Mouse (Mus musculus) ovary, postnatal 36 days (tissue): ENCODE data around the gene Dnmt3a.
A peak's percentile ranks its signal among the peaks of the same experiment; 100 is the strongest.

ENCODE experiments used
- DNase-seq: peaks from one replicate; pipeline ENCODE4 v3.0.0; 2022; ENCODE audit warnings: low spot score, mixed read lengths

Dnmt3a gene

DNA sequence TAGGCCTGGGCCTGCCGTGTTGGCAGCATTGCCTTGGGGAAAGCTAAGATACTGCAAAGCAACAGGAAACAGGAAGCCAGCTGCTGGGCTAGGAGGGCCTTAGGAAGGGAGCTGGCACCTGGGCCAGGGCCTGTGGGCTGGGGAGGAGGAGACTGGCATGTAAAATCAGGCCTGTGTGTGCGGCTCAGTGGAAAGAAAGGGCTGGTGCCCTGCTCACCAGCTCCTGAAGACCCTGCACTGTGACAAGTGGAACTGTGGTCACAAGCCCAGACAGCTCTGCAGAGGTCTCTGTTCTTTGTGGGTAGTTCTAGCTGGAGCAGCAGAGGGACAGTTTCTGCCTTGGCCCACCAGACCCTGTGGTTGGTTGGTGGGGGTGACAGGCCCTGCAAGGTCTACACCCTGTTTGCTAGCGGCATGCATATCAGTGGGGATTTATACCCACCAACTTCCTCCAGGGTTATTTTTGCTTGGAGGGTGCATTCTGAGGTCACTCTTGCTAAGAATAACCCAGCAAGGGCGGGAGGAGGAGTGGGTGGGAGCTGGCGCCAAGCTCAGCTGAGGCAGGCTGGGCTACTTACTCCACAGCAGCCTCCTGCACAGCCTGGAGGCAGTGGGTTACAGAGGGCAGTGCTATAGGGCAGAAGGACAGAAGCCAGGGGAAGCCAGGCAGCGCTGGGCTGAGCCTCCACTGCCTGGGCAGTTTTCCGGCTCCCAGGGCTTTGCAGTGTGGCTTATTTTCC is 50.1 kb downstream of the Dnmt3a start:
- DNase-seq, result peak; percentile 61

DNA sequence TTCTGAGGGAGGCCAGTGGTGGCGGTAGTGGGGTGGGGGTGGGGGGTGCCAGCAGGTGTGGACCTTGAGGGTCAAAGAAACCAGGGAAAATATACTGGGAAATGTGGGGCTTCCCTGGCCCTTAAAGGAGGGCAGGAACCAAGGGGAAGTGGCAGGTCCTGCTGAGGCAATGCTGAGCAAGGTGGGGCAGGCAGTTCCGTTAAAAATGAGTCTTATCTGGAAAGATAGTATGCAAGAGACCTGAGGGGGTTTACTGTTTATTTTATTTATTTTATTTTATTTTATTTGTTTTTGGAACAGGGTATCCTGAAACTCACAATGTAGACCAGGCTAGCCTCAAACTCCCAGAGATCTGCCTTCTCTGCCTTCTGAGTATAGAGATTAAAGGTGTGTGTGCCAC is 50.9 kb downstream of the Dnmt3a start:
- no peak for DNase-seq

DNA sequence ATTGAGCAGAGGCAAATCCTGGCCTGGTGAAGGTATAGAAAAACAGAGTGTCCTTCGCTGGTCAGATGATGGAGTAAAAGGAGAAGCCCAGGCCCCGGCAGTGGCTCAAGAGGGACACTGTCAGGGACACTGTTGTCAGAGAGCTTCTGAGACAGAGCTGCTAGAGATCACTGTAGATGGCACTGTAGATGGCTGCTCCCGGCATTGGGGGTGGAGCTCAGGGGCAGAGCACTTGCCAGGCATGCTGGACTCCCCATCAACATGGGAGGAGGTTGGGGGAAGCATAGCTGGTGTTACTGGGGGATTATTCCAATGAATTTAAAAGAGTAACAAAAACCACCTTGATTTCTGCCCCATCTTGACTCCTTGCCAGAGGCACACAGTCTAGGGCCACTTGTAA is 51.4 kb downstream of the Dnmt3a start:
- DNase-seq, result no peak

DNA sequence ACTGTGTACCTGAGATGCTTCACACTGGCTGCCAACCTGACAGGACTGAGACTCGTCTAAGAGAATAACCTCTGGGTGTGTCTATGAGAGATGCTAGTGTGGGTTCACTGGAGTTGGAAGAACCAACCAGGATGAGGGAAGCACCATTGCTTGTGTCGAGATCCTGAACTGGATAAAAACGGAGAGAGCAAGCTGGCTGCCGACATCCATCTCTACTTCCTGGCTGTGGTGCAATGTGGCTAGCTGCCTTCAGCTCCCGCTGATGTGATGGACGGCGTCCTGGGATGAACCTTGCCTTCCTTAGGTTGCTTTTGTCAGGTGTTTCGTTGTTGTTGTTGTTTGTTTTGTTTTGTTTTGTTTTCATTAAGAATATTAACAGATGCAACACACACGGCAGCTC is 52.0 kb downstream of the Dnmt3a start:
- no peak for DNase-seq

DNA sequence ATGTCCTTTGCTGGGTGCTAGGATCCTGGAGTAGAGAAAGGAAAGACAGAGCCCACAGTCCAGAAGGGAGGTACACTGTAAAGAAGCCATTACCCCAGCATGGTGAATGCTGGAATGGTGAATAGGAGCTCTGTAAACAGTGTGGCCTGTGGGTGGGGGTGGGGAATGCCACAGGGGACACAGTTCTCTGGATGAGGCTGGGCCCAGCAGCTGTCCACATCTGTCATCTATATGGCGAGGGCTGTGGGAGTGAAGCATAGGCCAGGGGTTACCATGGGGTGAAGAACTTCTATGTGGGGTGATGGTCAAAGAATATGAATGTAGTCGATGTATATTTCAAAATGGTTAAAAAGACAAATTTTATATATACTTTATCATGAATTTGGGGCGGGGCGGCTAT is 52.9 kb downstream of the Dnmt3a start:
- DNase-seq, result no peak

DNA sequence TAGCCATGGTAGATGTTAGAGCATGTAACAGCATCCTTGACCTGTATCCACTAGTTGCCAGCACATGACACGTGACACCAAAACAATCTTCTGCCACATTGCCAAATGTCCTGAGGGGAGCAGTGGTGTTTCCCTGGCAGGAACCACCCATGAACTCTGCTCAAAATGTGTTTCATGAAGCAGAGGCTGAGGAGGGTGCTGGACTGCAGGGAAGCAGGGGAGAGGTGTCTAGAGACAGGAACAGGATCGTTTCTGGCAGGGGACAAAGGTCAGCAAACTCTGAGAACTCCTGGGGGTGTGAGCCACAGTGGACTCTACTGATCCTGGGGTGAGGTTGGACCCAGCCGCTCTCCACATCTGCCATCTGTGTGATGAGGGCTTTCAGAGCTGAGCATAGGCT is 53.7 kb downstream of the Dnmt3a start:
- no peak for DNase-seq

DNA sequence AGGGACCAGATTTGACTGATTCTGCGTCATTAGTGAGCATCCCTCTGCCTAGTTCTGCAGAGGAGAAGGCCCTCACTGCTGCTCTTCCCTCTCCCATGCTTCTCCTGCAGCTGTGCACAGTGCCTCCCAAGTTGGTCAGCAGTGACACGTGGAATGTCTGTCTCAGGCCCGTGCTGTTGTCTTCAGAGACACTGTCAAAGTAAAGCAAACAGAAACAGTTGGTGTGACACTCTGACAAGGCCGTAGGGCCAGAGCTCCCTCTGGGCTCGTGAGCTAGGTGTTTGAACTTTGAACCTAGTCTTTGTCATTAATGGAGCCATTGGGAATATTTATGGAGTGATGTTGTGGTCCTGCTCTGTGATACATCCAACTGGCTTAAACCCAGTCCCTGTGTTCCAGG is 54.2 kb downstream of the Dnmt3a start:
- no peak for DNase-seq

DNA sequence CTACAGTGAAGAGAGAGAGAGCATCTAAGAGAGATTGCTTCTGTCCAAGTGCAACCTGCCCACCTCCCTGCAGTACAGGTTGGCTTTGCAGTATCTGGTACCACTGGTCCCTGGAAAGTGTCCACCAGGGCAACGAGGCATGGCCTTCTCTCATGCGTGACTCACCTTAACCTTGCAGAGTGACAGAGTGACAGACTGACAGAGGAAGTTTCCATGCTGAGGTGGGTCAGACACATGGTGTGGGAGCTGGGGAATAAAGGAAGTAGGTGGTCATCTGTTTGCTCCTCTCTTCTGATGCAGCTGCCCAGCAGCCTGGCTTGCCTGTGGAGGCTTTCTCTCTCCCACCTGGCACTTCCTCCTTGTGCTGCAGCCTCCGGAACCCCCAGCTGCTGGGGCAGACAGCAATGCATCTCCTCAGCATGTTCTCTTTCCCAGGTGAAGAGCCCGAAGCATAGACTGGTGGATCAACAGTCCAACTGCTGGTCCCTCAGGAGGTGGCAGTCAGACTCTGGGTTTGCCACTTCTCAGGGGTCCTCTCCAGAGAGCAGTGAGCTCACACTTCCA is 55.9 kb downstream of the Dnmt3a start:
- no peak for DNase-seq

DNA sequence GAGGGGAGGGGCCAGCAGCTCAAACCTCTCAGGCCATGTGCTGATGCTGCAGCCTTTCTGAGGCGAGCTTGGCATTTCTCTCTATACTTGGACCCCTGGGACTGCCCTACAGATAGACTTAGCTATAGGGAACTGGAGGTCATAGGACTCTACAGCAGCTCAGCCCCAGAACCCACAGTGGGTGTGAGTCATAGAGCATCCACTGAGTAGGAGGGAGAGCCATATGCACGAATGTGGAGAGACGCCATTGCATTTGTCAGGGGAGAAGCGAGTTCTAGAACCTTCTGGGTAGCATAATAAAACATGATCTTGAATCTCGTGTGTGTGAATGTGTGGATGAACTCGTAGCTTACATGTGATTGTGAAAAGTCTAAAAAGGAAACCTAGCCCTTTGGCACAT is 56.4 kb downstream of the Dnmt3a start:
- DNase-seq, result no peak

DNA sequence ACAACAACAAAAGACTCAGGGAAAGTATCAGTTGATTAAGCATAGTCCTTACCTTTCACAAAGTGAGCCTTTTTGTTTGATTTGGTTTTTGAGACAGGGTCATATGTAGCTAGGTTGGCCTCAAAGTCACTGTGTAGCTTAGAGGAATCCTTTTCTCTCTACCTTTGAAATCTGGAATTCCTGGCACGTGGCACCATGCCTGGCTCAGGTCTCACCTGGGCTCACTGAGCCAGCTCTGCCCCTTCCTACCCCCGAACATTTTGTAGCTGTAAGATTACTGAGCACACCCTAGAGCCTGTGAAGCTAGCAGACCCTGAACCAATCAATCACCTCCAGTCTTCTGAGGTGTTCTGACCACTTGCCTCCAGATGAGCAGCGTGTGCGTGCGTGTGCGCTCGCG is 58.4 kb downstream of the Dnmt3a start:
- no peak for DNase-seq

DNA sequence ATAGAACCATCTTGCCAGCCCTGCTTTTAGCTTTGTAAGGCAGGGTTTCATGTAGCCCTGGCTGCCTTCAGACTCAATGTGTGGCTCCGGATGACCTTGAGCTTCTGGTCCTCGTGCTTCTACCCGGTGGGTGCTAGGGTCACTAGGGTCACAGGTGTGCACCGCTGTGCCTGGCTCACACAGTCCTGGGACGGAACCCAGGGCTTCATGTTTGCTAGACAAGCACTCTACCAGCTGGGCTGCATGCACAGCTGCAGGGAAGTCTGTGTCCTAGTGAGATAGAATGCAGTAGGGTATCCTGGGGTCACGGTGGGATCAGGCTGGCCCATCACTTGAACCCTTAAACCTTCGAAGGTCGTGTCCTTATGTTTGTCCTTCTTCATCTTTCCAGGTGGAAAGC is 59.8 kb downstream of the Dnmt3a start:
- no peak for DNase-seq

DNA sequence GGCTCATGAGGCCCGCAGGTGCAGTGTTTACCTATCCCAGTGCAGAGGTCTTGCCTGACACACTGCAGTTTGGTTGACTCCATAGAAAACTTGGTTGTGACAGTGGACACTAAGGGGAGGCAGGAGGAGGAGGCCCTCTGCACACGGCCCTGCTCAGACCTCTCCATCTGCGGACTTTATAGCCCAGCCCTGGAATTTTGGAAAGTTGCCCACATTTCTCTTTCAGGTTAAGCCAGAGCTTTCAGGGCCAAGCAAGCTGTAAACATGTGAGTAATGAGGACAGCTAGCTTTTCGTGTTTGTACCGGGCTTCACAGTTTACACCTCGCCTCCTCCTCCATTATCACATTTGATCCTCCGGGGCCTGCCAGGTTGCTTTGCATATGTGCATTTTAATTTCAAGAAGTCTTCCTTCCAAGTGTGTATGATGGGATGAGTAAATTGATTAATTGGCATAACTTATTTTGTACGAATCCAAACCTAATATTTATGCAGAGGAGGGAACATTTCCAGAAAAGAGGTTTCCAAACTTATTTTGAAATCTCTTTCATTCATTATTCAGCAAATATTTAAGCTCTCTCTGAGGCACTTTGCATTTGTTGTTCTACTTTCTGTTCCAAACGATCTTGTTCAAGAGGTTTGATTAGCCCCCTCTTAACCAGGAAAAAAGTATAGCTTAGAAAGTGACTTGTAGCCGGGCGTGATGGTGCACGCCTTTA is 61.0 kb downstream of the Dnmt3a start:
- DNase-seq, result peak; percentile 38

DNA sequence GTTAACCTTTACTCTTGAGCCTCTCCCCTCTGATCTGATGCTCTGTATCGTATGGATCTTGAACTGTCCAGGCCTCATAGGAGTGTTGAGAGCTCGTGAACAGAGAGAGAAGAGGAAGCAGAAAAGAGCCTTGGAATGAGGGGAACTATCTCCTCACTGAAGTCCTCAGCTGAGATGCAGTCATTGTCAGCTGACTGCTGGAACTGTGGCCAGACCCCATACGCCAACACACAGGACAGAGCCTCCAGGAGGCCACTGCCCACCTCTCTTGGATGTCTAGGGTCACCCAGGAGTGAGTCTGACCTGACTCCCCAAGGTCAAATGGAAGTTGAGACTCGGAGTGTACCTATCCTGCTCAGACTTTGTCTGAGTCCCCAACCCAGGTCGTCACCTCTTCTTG is 62.3 kb downstream of the Dnmt3a start:
- no peak for DNase-seq

DNA sequence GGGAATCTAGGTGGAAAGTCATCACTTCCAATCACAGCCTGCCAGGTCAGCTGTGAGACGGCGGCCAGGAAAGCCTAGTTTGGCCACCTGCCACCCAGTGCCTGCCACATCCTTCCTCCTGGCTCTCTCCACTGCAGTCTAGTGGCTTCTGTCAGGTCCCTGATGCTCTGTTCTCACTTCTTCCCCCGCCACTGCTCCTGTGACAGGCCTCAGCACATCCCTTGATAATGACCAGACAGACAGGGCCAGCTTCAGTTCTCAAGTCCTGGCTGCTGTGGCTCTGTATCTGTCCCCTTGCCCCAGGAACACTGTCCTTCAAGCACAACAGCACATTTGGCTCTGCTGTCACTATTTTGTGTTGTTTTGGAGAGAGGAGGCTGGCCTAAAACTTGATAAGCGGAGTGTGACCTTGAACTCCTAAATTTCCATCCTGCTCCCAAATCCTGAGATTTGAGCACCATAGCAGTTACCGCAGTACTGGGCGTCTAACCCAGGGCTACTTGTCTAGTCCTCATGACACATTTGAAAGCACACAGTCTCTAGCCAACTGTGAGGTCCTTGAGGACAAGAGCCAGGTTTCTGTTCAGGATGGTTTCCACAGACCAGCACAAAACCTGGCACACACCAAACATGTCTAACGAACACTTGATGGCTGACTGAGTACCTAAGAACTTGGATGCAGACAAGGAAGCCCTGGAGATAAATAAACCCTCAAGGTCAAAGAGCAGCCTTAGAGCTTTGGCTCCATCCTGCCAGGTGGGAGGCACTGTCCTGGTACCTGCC is 63.1 kb downstream of the Dnmt3a start:
- DNase-seq, result peak; percentile 48

DNA sequence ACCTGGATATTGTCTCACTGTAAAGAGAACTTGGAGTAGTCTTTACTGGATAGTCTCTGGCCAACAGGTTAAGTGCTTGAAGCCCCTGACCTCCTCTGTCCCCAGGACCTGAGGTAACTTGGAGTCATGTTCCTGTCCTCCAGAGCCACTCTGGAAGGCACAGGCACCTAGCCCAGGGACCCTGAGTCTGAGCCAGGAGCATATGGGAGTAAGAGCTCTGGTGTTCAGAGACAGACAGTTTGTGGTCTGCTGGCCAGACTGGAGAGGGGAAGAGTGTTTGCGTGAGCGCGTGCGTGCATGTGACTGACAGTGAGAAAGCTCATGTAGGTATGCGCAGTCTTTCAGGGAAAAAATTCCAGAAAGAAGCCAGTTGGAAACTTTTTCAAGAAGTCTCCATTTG is 64.2 kb downstream of the Dnmt3a start:
- no peak for DNase-seq

DNA sequence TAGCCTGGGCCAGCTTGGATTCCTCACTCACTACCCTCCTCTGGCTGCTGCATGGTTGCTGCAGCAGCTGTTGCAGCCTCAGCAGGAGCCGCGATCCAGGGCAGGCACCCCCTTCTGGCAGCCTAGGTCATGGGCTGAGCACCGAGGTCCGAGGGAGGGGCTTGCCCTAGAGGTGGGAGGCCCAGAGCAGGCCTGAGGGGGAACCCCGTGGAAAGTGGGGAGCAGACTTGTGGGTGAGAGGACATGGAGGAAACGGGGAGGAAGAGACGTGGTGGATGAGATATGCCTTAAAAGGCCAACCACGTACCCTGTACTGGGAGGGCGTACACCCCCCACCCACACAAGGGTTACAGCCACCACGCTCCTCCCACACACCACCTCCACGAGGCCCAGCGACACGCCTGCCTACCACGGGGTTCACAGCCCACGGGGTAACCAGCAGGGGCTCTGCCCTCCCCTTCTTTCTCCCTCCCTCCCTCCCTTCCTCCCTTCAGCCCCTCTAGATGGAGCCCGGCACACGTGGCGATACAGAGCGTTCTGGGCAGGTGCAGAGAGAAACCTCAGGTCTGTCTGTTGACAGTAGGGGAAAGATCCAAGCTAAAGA is 65.2 kb downstream of the Dnmt3a start:
- no peak for DNase-seq

DNA sequence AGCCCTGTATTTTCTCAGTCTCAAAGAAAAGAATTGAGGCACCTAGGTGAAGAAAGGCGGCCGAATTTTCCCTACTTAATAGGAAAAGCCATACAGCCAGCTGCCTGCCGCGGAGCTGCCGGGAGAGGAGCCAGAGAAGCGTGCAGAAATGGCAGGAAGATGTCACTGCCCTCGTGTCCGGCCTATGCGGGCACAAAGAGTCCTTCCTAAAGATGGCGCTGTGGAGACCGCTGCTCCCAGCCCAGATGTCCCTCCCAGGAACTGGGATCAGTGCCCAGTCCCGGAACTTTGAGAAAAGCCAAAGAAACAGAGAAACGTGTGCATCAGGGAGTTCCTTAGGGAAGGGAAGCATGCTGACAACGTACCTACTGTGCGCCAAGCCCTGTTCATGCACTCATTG is 65.8 kb downstream of the Dnmt3a start:
- DNase-seq, result peak; percentile 68

DNA sequence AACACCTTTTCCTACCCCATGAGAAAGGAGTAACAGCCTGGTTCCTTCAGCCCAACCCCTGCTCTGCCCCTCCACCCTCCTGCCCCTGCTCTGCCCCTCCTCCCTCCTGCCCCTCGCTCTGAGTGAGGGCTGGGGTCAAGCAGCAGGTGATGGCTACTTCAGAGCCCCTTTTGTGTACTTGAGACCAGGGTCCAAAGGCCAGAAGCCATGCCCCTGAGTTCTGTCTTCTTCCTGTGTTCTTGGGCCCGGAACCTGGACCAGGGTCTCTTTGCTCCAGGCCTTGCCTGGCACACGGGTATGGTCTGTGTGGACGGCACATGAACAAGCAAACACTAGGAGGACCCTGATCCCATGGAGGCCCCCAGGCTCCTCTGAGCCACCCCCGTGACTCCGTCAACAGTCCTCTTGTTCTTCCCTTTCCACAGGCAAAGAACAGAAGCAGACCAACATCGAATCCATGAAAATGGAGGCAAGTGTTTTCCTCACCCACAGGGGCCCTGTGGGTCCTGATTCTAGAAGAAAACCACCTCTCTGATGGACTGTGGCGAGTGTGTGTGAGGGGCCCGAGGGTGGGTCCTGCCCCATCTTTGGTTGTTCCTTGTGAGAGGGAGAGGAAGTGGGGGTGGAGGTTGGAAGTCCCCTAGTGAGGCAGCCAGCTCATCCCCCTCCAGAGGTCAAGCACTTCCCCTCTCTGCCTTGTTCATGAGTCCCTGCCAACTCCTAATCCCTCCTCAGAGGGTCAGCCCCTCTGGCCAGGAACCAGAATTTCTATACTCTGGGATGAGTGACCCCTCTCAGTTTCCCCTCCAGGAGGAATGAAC is 66.8 kb downstream of the Dnmt3a start:
- DNase-seq, result no peak

DNA sequence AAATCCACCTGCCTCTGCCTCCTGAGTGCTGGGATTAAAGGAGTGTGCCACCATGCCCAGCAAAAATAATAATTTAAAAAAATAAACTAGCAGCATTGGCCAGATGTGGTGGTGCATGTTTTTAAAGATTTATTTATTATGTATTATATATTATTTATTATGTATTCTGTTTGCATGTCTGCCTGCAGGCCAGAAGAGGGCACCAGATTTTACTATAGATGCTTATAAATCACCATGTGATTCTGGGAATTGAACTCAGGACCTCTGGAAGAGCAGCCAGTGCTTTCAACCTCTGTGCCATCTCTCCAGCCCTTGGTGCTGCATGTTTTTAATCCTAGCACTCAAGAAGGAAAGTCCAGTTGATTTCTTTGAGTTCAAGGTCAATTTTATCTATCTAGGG is 69.7 kb downstream of the Dnmt3a start:
- no peak for DNase-seq

DNA sequence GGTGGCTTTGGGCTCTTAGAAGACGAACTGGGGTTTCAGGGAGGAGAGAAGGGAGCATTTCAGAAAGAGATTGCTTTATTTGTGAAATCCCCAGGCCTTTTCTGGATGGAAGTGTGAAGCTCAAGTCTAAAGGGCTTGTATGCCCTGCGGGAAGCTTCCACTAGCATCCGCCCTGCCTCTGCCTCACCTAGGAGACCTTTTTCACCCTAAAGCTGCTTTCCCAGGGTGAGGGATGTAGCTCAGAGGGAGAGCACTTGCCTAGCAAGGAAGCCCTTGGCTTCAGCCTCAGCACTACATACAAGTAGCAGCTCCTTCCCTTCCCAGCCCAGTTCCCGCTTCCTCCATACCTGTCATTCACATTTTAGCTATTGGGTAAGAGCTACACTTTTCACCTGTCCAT is 71.6 kb downstream of the Dnmt3a start:
- DNase-seq, result no peak

DNA sequence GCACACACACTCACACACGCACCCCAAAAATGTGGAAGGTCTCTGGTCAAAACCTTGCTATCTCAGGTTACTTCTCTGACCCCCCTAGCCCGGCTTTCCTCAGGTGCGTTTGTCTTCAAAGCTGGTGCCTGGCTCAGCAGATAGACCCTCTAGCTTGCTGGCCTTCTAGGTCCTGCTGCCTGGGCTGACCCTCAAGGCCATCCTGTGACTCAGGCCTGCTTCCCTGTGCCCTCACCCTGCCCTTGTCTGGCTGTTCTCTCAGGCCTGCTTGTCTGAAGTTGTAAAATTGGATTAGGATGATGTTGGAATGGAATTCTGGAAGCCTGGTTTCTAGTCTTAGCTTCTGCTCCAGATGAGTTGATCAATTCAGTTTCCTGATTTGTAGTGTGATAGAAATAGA is 75.7 kb downstream of the Dnmt3a start:
- no peak for DNase-seq
